Mouse (Mus musculus) T-helper 1 cell (primary cell): ENCODE results near the gene Rpia.

Experiments
- in situ Hi-C: fragments of 300-600 bp; cut with MboI, MseI; formaldehyde crosslinking; loops from one replicate; pipeline ENCODE4 v1.15.1; 2025; ENCODE audit warnings: high pct_unique_total_duplicates

Rpia gene

GRCm38 (mm10) chr6:70805820-70806513 is 13.9 kb upstream of the Rpia start:
- in situ Hi-C loops: no loop called here

- in situ Hi-C loops: no loop called here
Observed at GRCm38 (mm10) chr6:70805267-70805666, 13.2 kb upstream of the Rpia start.

- in situ Hi-C loops: loop anchor here (5.0 kb wide), 1 partner anchor 78 kb away; no protein-coding TSS in a partner anchor
Observed at GRCm38 (mm10) chr6:70804632-70805031, 12.6 kb upstream of the Rpia start.

GRCm38 (mm10) chr6:70797581-70798251 is 5.7 kb upstream of the Rpia start:
- in situ Hi-C loops: no loop called here

- in situ Hi-C loops: no loop called here
Observed at GRCm38 (mm10) chr6:70796940-70797339, 4.9 kb upstream of the Rpia start.

- in situ Hi-C loops: no loop called here
Observed at GRCm38 (mm10) chr6:70792644-70793043, 612 bp upstream of the Rpia start.

GRCm38 (mm10) chr6:70790852-70791761 is 925 bp downstream of the Rpia start:
- in situ Hi-C loops: no loop called here

GRCm38 (mm10) chr6:70790034-70790650 is 1.9 kb downstream of the Rpia start:
- in situ Hi-C loops: no loop called here

GRCm38 (mm10) chr6:70789134-70789533 is 2.9 kb downstream of the Rpia start:
- in situ Hi-C loops: no loop called here

GRCm38 (mm10) chr6:70787524-70787923 is 4.5 kb downstream of the Rpia start:
- in situ Hi-C loops: no loop called here

- in situ Hi-C loops: no loop called here
Observed at GRCm38 (mm10) chr6:70785852-70786251, 6.2 kb downstream of the Rpia start.

GRCm38 (mm10) chr6:70784811-70785210 is 7.2 kb downstream of the Rpia start:
- in situ Hi-C loops: no loop called here

GRCm38 (mm10) chr6:70781336-70781735 is 10.7 kb downstream of the Rpia start:
- in situ Hi-C loops: no loop called here

GRCm38 (mm10) chr6:70774372-70774771 is 17.7 kb downstream of the Rpia start:
- in situ Hi-C loops: no loop called here

GRCm38 (mm10) chr6:70773769-70774168 is 18.3 kb downstream of the Rpia start:
- in situ Hi-C loops: no loop called here

GRCm38 (mm10) chr6:70768769-70769168 is 23.3 kb downstream of the Rpia start:
- in situ Hi-C loops: no loop called here

- in situ Hi-C loops: no loop called here
Observed at GRCm38 (mm10) chr6:70765076-70765475, 27.0 kb downstream of the Rpia start.

GRCm38 (mm10) chr6:70764551-70764950 is 27.5 kb downstream of the Rpia start:
- in situ Hi-C loops: no loop called here

GRCm38 (mm10) chr6:70763881-70764280 is 28.2 kb downstream of the Rpia start:
- in situ Hi-C loops: no loop called here

GRCm38 (mm10) chr6:70762659-70763058 is 29.4 kb downstream of the Rpia start:
- in situ Hi-C loops: no loop called here

GRCm38 (mm10) chr6:70760951-70761350 is 31.1 kb downstream of the Rpia start:
- in situ Hi-C loops: no loop called here

GRCm38 (mm10) chr6:70754833-70755232 is 37.2 kb downstream of the Rpia start:
- in situ Hi-C loops: loop anchor here (5.0 kb wide), 1 partner anchor 38 kb away; no protein-coding TSS in a partner anchor
